Mouse (Mus musculus) splenic B cell, adult 2 months (primary cell): ENCODE results near the gene Myo1f.

ENCODE experiments used
- DNase-seq: peaks from one replicate; pipeline ENCODE4 v3.0.0-alpha.2; 2011; ENCODE audit warnings: low read depth, low spot score
- H3K27me3 ChIP-seq: 2 replicates; pipeline ENCODE4 v1.6.1; 2012; ENCODE audit warnings: mild to moderate bottlenecking, low read length, moderate library complexity, mixed read lengths; ENCODE audit not compliant: control insufficient read depth, poor library complexity, insufficient read depth, severe bottlenecking
- H3K36me3 ChIP-seq: 2 replicates; pipeline ENCODE4 v1.6.1; 2012; ENCODE audit warnings: mild to moderate bottlenecking, low read length, moderate library complexity, mixed read lengths; ENCODE audit not compliant: control insufficient read depth, poor library complexity, insufficient read depth, severe bottlenecking

Gene Myo1f

DNA sequence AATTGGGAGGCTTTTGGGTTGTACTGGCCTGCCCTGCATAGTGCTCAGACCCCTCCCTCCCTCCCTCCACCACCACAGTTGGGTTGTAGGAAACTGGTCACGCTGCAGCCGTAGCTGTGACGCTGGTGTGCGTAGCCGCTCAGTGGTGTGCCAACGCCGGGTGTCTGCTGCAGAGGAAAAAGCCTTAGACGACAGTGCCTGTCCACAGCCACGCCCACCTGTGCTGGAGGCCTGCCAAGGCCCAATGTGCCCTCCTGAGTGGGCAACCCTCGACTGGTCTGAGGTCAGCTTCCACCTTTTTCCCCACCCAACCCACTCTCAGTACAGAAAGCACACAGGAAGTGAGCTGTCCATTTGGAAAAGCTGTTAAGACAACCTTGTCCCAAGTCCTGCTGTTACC is 5.1 kb upstream of the Myo1f start:
- H3K27me3 ChIP-seq, result no peaks in the 10 kb centered on the region
- no peaks in the 10 kb centered on the region; the same call in 1 of the 2 replicates for H3K36me3 ChIP-seq
- DNase-seq, result no peak

- H3K36me3 ChIP-seq, result no peaks in the 10 kb centered on the region; the same call in 1 of the 2 replicates
- no peak for DNase-seq
- no peaks in the 10 kb centered on the region for H3K27me3 ChIP-seq
Measured at GRCm38 (mm10) chr17:33552113-33552512, 3.4 kb upstream of the Myo1f start.

DNA sequence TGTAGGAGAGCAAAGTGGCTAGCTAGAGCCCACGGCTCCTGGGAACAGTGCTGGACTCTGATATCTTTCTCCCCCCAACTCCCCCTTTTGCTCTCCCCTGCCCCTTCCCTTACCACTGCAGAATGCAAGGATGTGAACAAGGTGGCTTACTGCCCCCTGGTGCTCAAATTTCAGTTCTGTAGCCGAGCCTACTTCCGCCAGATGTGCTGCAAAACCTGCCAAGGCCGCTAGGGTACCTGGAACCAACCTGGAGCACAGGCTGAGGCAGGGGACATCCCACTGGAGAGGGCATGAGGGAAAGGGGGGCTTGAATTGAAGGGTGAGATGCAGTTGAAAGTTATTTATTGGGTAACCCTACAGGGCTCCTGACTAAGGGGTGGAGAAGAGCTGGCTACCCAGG is 2.5 kb upstream of the Myo1f start:
- Histone ChIP-seq H3K36me3 (no peaks in the 10 kb centered on the region; the same call in 1 of the 2 replicates), H3K27me3 (no peaks in the 10 kb centered on the region)
- peak; percentile 64 for DNase-seq

- Histone ChIP-seq H3K36me3 (no peaks in the 10 kb centered on the region), H3K27me3 (no peaks in the 10 kb centered on the region)
- no peak for DNase-seq
Measured at GRCm38 (mm10) chr17:33554536-33554935, 971 bp upstream of the Myo1f start.

DNA sequence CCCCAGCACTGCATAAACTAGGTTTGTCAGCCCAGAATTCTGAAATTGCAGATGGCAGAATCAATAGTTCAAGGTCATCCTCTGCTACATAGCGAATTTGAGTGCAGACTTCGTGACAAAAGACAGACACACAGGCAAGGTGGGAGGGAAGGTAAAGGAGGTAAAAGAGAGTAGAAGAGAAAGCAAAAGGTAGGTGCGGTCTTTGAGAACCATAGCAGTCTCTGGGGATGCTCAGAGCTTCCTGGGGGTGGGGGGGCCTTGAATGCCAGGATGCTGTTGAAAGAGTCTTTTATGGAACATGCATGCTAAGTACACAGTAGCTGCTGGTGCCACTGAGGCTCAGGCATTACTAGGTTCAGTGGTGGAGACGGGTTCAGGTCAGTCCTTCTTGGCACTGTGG is 2.4 kb downstream of the Myo1f start:
- H3K27me3 ChIP-seq, result no peaks in the 10 kb centered on the region
- no peak for DNase-seq
- H3K36me3 ChIP-seq, result no peaks in the 10 kb centered on the region

GRCm38 (mm10) chr17:33563527-33564076 is 8.1 kb downstream of the Myo1f start:
- H3K36me3 ChIP-seq, result no peaks in the 10 kb centered on the region
- no peaks in the 10 kb centered on the region for H3K27me3 ChIP-seq
- peak; percentile 22 for DNase-seq

GRCm38 (mm10) chr17:33564599-33564998 is 9.1 kb downstream of the Myo1f start:
- DNase-seq, result no peak
- Histone ChIP-seq H3K36me3 (no peaks in the 10 kb centered on the region), H3K27me3 (no peaks in the 10 kb centered on the region)

- Histone ChIP-seq H3K36me3 (no peaks in the 10 kb centered on the region), H3K27me3 (no peaks in the 10 kb centered on the region)
- DNase-seq, result no peak
Measured at GRCm38 (mm10) chr17:33566182-33566581, 10.7 kb downstream of the Myo1f start.

GRCm38 (mm10) chr17:33584061-33584460 is 28.6 kb downstream of the Myo1f start:
- H3K27me3 ChIP-seq, result no peaks in the 10 kb centered on the region
- H3K36me3 ChIP-seq, result no peaks in the 10 kb centered on the region
- DNase-seq, result no peak

DNA sequence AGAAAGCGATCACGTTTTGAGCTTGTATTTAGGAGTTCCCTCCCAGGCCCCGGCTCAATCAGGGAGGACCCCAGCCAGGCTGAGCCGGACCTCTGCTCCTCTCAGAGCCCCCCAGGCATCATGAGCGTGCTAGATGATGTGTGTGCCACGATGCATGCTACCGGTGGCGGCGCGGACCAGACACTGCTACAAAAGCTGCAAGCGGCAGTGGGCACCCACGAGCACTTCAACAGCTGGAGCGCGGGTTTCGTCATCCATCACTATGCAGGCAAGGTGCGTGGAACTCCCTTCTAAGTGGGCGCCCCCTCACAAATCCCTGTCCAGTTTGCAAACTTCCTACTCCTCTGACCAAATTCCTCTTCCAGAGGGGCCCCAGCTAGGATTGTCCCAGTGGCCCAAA is 30.5 kb downstream of the Myo1f start:
- Histone ChIP-seq H3K36me3 (no peaks in the 10 kb centered on the region), H3K27me3 (no peaks in the 10 kb centered on the region)
- DNase-seq, result no peak

- no peaks in the 10 kb centered on the region for H3K36me3 ChIP-seq
- peak; percentile 25 for DNase-seq
- H3K27me3 ChIP-seq, result no peaks in the 10 kb centered on the region; the same call in 1 of the 2 replicates
Measured at GRCm38 (mm10) chr17:33597271-33597670, 41.8 kb downstream of the Myo1f start.

DNA sequence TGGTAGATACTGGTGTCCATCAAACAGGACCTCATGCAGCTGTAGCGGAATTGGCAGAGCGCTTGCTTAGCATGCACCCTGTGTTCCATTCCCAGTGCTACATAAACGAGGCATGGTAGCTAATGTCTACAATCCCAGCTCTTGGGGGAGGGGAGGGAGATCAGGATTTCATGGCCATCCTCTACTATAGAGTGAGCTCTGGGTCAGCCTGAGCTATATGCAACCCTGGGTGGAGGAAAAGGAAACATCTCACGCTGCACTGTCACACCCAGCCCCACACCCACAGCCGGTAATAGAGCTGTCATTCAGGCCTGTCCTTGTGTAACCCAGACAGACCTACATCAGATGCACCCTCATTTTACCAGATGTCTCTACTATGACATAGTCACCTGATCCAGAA is 43.0 kb downstream of the Myo1f start:
- Histone ChIP-seq H3K36me3 (no peaks in the 10 kb centered on the region), H3K27me3 (no peaks in the 10 kb centered on the region; the same call in 1 of the 2 replicates)
- DNase-seq, result no peak

- no peak for DNase-seq
- Histone ChIP-seq H3K27me3 (no peaks in the 10 kb centered on the region; the same call in 1 of the 2 replicates), H3K36me3 (0 out of 2 replicates have a peak, but pooled peaks cover 1% of the 10 kb centered on the region)
Measured at GRCm38 (mm10) chr17:33599836-33600475, 44.4 kb downstream of the Myo1f start.

DNA sequence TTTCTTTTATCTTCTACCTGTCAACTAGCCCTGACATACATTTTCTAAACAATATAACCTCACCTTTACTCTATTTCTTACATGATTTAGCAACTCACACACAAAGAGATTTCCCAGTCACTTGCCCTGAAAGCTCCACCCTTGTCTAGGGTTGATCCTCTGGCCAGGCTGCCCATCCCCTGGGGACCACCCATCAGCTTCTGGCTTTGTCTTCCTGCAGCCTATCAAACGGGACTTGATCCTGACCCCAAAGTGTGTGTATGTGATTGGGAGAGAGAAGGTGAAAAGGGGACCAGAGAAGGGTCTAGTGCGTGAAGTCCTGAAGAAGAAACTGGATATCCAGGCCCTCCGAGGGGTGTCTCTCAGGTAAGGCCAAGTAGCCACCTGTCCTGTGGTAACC is 45.3 kb downstream of the Myo1f start:
- H3K36me3 ChIP-seq, result 0 out of 2 replicates have a peak, but pooled peaks cover 1% of the 10 kb centered on the region
- DNase-seq, result no peak
- H3K27me3 ChIP-seq, result no peaks in the 10 kb centered on the region; the same call in 1 of the 2 replicates

- no peak for DNase-seq
- H3K27me3 ChIP-seq, result no peaks in the 10 kb centered on the region; the same call in 1 of the 2 replicates
- H3K36me3 ChIP-seq, result 0 out of 2 replicates have a peak, but pooled peaks cover 1% of the 10 kb centered on the region
Measured at GRCm38 (mm10) chr17:33601947-33602346, 46.4 kb downstream of the Myo1f start.
